Mouse (Mus musculus): ENCODE measurements at regions not wholly inside any gene's neighbourhood (a gene's known extent, or its start where the extent isn't known, plus 50 kb on each side); places are given as distances from the start of the nearest gene placed in this dataset.

DNA sequence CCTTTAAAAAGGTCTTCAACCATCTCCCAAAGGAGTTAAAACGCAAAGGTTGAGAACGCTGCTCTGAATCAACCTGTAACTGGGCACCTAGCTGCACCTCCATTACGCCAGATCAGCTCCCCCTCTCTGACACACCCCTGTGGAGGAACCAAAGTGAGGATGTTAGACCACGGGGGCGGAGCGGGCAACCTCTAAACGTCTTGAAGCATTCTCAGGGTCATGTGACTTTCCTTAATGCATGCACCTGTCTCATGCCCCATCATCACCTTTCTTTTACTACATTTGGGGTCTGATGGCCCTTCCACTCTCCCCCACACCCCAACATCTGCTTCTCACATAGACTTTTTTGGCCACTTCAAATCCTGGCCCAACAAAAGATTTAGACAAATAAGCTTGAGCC, 77.9 kb upstream of the Med13l start:
- TF ChIP-seq CTCF (IDR thresholded peaks at IDR 0.05) (no peak), EP300 (IDR thresholded peaks at IDR 0.05) (no peak)
